Mouse (Mus musculus) neural tube, embryonic 13.5 days (tissue): ENCODE results near the gene Metrn. TPM values are rescaled to one million over a fixed set of nuclear protein-coding genes. Genes with fewer than 3 reads are reported as not detected.

Experiments
- ATAC-seq: fragments of 200-750 bp; cut with Nextera tagmentation; 2 replicates; pipeline ENCODE4 v1.8.0; 2017; ENCODE audit warnings: low read depth, mild to moderate bottlenecking, moderate TSS enrichment, moderate library complexity
- H3K27ac ChIP-seq: fragments of 300-500 bp; sonication (generic); replicated peaks from 2 replicates; pipeline ENCODE4 v1.5.1; 2015; ENCODE audit warnings: moderate library complexity, mild to moderate bottlenecking, inconsistent platforms
- H3K27me3 ChIP-seq: fragments of 300-500 bp; sonication (generic); 2 replicates; pipeline ENCODE4 v1.6.1; 2015; ENCODE audit warnings: mild to moderate bottlenecking, inconsistent platforms
- H3K36me3 ChIP-seq: fragments of 300-500 bp; sonication (generic); 2 replicates; pipeline ENCODE4 v1.6.1; 2015; ENCODE audit warnings: mild to moderate bottlenecking, inconsistent platforms
- H3K4me1 ChIP-seq: fragments of 300-500 bp; sonication (generic); replicated peaks from 2 replicates; pipeline ENCODE4 v1.6.1; 2015; ENCODE audit warnings: inconsistent platforms
- H3K4me2 ChIP-seq: fragments of 300-500 bp; sonication (generic); 2 replicates; pipeline ENCODE4 v1.6.1; 2015; ENCODE audit warnings: inconsistent platforms, mild to moderate bottlenecking, moderate library complexity
- H3K4me3 ChIP-seq: fragments of 300-500 bp; sonication (generic); 2 replicates; pipeline ENCODE4 v1.5.1; 2015; ENCODE audit warnings: mild to moderate bottlenecking, inconsistent platforms
- H3K9ac ChIP-seq: fragments of 300-500 bp; sonication (generic); 2 replicates; pipeline ENCODE4 v1.6.1; 2015; ENCODE audit warnings: moderate library complexity, mild to moderate bottlenecking, inconsistent platforms
- H3K9me3 ChIP-seq: fragments of 300-500 bp; sonication (generic); 2 replicates; pipeline ENCODE4 v1.6.1; 2016; ENCODE audit warnings: inconsistent platforms
- WGBS: fragments of 180-500 bp; shearing (Covaris S2); methylation state at CpG from one replicate; pipeline ENCODE4 v1.1.7; 2015; 5-methylcytosine and 5-hydroxymethylcytosine counted together
- polyA plus RNA-seq: library from polyadenylated mRNA; unstranded; fragments of >200 nt; fragmentation: Nextera tagmentation; extraction: Ambion mirVana; gene quantifications from 2 replicates; pipeline ENCODE4 v1.2.1, GENCODE M21; 2015

Gene Metrn
- polyA plus RNA-seq: 46.7 and 58.7 TPM in 2 replicates

DNA sequence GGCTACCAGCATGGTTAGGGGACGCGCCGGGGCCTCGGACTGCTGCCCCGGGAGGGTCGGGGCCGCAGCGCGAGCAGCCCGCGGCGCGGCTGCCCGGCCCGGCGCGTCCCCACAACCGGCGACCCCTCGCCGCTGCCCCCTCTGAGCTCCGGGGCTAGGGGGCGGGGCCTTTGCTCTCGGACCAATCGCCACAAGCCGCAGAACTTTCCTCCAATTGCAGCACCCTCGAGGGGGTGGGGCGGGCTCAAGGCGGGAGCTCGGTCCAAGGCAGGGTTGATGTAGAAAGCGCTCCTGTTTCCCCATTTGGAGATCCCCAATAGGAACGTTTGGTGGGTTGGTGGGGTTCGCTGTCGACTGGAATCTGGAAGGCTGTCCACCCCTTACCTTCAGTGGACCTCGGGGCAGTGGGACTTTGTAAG is at the start of gene Metrn:
Gene Metrn (minus strand): TSS at position 186 of the 419 bp plus-strand sequence.
- under 1% methylated on average over 35 of the region's 35 CpGs for WGBS
- H3K27ac ChIP-seq: peak within 1 kb of the TSS; percentile 81
- H3K27me3 ChIP-seq: no peaks in the 10 kb centered on the region
- H3K9me3 ChIP-seq: no peaks in the 10 kb centered on the region
- peak within 1 kb of the TSS; percentile 92 for H3K4me2 ChIP-seq
- ATAC-seq: peak; percentile 71
- H3K36me3 ChIP-seq: no peaks in the 10 kb centered on the region
- peak within 1 kb of the TSS; percentile 73 for H3K9ac ChIP-seq
- peak within 1 kb of the TSS; percentile 65 for H3K4me3 ChIP-seq
- H3K4me1 ChIP-seq: peaks cover 53% of the 10 kb centered on the region

- under 1% methylated on average over 21 of the region's 21 CpGs for WGBS
- Histone ChIP-seq H3K4me2 (peak within 1 kb of the TSS; percentile 95), H3K36me3 (peaks cover 68% of the 10 kb centered on the region), H3K4me3 (peak within 1 kb of the TSS; percentile 86), H3K27me3 (no peaks in the 10 kb centered on the region), H3K9ac (peak within 1 kb of the TSS; percentile 86), H3K4me1 (peaks cover 18% of the 10 kb centered on the region), H3K9me3 (no peaks in the 10 kb centered on the region), H3K27ac (peak within 1 kb of the TSS; percentile 69)
- peak; percentile 94 for ATAC-seq
These were observed 47.5 kb upstream of the Metrn start, which contains the start of gene Rhot2 for GRCm38 (mm10) chr17:25844396-25844901. Gene Rhot2 (minus strand): TSS chr17:25844851.

DNA sequence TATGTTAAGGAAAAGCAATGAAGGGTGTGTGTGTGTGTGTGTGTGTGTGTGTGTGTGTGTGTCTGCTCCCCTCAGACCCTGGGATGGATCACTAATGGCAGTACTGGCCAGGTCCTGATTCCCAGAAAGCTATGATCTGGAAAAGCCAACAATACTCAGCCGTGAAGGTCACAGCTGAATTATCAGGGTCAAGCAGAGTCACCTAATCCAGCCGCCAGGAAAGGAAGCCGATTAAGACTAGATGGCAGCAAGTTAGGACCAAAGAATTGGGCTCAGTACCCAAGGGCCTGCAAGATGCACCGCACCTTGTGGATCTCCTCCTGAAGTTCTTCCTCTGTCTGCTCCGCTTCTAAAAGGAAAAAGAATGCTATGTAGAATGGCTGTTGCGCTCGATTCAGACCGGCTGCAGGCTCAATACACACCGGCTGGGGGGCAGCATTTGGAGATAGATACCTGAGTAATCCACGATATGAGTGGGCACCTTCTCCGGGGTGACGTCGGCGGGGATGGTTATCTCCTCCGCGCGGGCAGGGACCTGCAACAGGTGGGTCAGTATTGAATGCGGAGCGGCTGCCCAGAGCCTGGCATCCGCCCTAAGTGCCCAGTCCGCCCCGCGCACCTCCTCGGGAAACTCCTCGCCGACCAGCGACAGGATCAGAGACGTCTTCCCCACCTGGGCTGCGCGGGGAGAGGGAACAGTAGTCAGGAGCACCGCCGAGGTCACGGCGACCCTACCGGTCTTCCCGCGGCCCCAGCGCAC is 46.9 kb upstream of the Metrn start:
- H3K9ac ChIP-seq: peak overlapping the region; percentile 86
- H3K36me3 ChIP-seq: peaks cover 68% of the 10 kb centered on the region
- H3K4me1 ChIP-seq: peaks cover 23% of the 10 kb centered on the region
- peak; percentile 38 for ATAC-seq
- peak overlapping the region; percentile 69 for H3K27ac ChIP-seq
- WGBS: 3% methylated on average over 38 of the region's 38 CpGs
- no peaks in the 10 kb centered on the region for H3K27me3 ChIP-seq
- H3K4me3 ChIP-seq: peak overlapping the region; percentile 86
- peak overlapping the region; percentile 95 for H3K4me2 ChIP-seq
- no peaks in the 10 kb centered on the region for H3K9me3 ChIP-seq

- H3K9me3 ChIP-seq: no peaks in the 10 kb centered on the region
- peaks cover 28% of the 10 kb centered on the region for H3K4me1 ChIP-seq
- H3K4me3 ChIP-seq: peak overlapping the region; percentile 86
- no peak overlapping the region for H3K27ac ChIP-seq
- H3K9ac ChIP-seq: peak overlapping the region; percentile 86
- no peaks in the 10 kb centered on the region for H3K27me3 ChIP-seq
- 90% methylated on average over 4 of the region's 4 CpGs for WGBS
- peak overlapping the region; percentile 95 for H3K4me2 ChIP-seq
- peaks cover 65% of the 10 kb centered on the region for H3K36me3 ChIP-seq
- no peak for ATAC-seq
These were observed 46.2 kb upstream of the Metrn start for GRCm38 (mm10) chr17:25843122-25843521.

GRCm38 (mm10) chr17:25842509-25842908 is 45.6 kb upstream of the Metrn start:
- H3K36me3 ChIP-seq: peaks cover 62% of the 10 kb centered on the region
- WGBS: 86% methylated on average over 3 of the region's 3 CpGs
- no peak overlapping the region for H3K4me2 ChIP-seq

GRCm38 (mm10) chr17:25841117-25841880 is 44.4 kb upstream of the Metrn start, which contains the start of gene Gm20683:
Gene Gm20683 (minus strand): TSS chr17:25841763.
- H3K27me3 ChIP-seq: no peaks in the 10 kb centered on the region
- no peak within 1 kb of the TSS for H3K4me3 ChIP-seq
- no peak for ATAC-seq
- WGBS: 92% methylated on average over 22 of the region's 22 CpGs
- peaks cover 53% of the 10 kb centered on the region for H3K36me3 ChIP-seq
- H3K9me3 ChIP-seq: no peaks in the 10 kb centered on the region
- H3K9ac ChIP-seq: no peak within 1 kb of the TSS
- no peak within 1 kb of the TSS for H3K4me2 ChIP-seq
- H3K27ac ChIP-seq: no peak within 1 kb of the TSS
- H3K4me1 ChIP-seq: peaks cover 46% of the 10 kb centered on the region

More at GRCm38 (mm10) chr17:25842509-25842908, 45.6 kb upstream of the Metrn start:
- no peak for ATAC-seq
- H3K27ac ChIP-seq: no peak overlapping the region
- H3K4me1 ChIP-seq: peaks cover 34% of the 10 kb centered on the region
- no peaks in the 10 kb centered on the region for H3K27me3 ChIP-seq
- H3K9ac ChIP-seq: 0 out of 2 replicates have a peak overlapping the region, but pooled peaks have one; percentile 86
- no peaks in the 10 kb centered on the region for H3K9me3 ChIP-seq
- H3K4me3 ChIP-seq: no peak overlapping the region

GRCm38 (mm10) chr17:25840519-25840918 is 43.6 kb upstream of the Metrn start:
- H3K9me3 ChIP-seq: no peaks in the 10 kb centered on the region
- peaks cover 54% of the 10 kb centered on the region for H3K4me1 ChIP-seq
- H3K4me3 ChIP-seq: no peak overlapping the region
- no peak for ATAC-seq
- H3K4me2 ChIP-seq: no peak overlapping the region
- WGBS: 97% methylated on average over 6 of the region's 6 CpGs
- H3K27ac ChIP-seq: no peak overlapping the region
- H3K36me3 ChIP-seq: peaks cover 54% of the 10 kb centered on the region
- no peak overlapping the region for H3K9ac ChIP-seq
- no peaks in the 10 kb centered on the region for H3K27me3 ChIP-seq

DNA sequence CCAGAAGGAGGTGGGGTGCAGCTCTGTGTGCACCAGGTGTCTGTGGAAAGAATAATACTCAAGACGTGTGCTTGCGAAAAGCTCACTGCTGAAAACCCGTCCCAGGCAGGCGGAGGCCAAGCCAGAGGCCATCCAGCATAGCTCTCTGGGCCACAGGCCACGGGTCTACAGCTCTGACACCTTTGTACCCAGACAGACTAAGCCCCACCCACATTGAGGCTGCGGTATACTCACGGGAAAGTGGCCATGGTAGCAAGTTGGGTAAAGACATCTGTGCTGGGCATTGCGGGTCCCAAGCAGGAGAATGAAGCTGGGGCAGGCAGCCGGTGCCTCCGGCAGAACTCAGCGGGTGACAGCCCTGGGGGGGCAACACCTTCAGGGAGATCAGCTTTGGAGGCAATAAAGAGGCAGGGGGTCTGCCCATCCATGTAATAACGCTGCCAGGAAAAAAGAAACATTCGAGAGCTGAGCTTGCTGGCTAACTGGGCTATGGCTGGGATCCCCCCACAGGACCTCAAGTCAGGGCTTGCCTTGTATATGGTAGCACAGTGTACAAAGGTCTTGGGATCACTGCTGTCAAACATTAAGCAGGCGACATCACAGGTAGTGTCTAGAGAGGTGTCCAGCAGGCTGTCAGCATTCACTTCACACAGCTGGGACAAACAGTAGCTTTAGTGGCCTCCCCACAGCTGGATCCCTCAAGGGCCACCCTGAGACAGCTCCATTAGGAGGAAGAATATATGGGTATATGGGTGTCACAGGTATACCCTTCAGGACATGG is 42.7 kb upstream of the Metrn start:
- no peak for ATAC-seq
- H3K27ac ChIP-seq: no peak overlapping the region
- H3K9ac ChIP-seq: no peak overlapping the region
- 80% methylated on average over 14 of the region's 14 CpGs for WGBS
- no peak overlapping the region for H3K4me2 ChIP-seq
- H3K9me3 ChIP-seq: no peaks in the 10 kb centered on the region
- H3K36me3 ChIP-seq: peaks cover 59% of the 10 kb centered on the region
- H3K4me1 ChIP-seq: peaks cover 59% of the 10 kb centered on the region
- H3K4me3 ChIP-seq: no peak overlapping the region
- H3K27me3 ChIP-seq: no peaks in the 10 kb centered on the region

- H3K9ac ChIP-seq: no peak overlapping the region; the same call in 1 of the 2 replicates
- no peak for ATAC-seq
- H3K4me2 ChIP-seq: no peak overlapping the region
- H3K27me3 ChIP-seq: no peaks in the 10 kb centered on the region
- H3K27ac ChIP-seq: no peak overlapping the region
- no peak overlapping the region for H3K4me3 ChIP-seq
- WGBS: 86% methylated on average over 4 of the region's 4 CpGs
- H3K9me3 ChIP-seq: no peaks in the 10 kb centered on the region
- H3K4me1 ChIP-seq: peaks cover 63% of the 10 kb centered on the region
- H3K36me3 ChIP-seq: peaks cover 59% of the 10 kb centered on the region
These were observed 42.0 kb upstream of the Metrn start for GRCm38 (mm10) chr17:25838904-25839303.

GRCm38 (mm10) chr17:25837533-25837932 is 40.6 kb upstream of the Metrn start:
- Histone ChIP-seq H3K9ac (peak overlapping the region; percentile 87), H3K36me3 (peaks cover 53% of the 10 kb centered on the region), H3K4me2 (peak overlapping the region; percentile 98), H3K27me3 (no peaks in the 10 kb centered on the region), H3K4me3 (peak overlapping the region; percentile 48), H3K27ac (peak overlapping the region; percentile 84), H3K4me1 (peaks cover 57% of the 10 kb centered on the region), H3K9me3 (no peaks in the 10 kb centered on the region)
- ATAC-seq: no peak
- 20% methylated on average over 3 of the region's 3 CpGs for WGBS

DNA sequence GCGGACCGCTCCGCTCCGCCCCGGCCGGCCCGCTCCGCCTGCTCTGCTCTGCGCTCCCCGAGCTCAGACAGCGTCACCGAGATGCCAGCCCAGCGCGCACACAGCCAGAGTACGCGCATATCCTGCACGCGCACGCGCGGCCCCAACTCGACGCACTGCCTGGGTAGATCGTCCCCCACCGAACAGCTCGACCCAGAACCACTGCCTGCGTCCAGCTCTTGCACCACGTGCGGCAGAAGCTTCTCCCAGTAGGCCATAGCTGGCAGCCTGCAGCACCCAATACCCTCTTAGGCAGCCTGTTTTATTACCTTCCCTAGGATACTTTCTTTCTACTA is 40.1 kb upstream of the Metrn start, which contains the start of gene Rhbdl1:
Gene Rhbdl1 (minus strand): TSS at position 220 of the 335 bp plus-strand sequence.
- under 1% methylated on average over 28 of the region's 29 CpGs for WGBS
- H3K9ac ChIP-seq: peak within 1 kb of the TSS; percentile 87
- no peaks in the 10 kb centered on the region for H3K9me3 ChIP-seq
- ATAC-seq: peak; percentile 12; the same call in 1 of the 2 replicates
- H3K36me3 ChIP-seq: peaks cover 48% of the 10 kb centered on the region
- H3K27me3 ChIP-seq: no peaks in the 10 kb centered on the region
- peak within 1 kb of the TSS; percentile 84 for H3K27ac ChIP-seq
- H3K4me3 ChIP-seq: peak within 1 kb of the TSS; percentile 48
- peak within 1 kb of the TSS; percentile 98 for H3K4me2 ChIP-seq
- H3K4me1 ChIP-seq: peaks cover 59% of the 10 kb centered on the region
